Mouse (Mus musculus) G1E (cell line): ENCODE results near the gene Fam217b. TPM values are rescaled to one million over a fixed set of nuclear protein-coding genes. Genes with fewer than 3 reads are reported as not detected.

Source experiments
- ATAC-seq: 2 replicates; pipeline ENCODE4 v1.8.0; 2016; ENCODE audit warnings: mild to moderate bottlenecking; ENCODE audit not compliant: insufficient number of reproducible peaks, poor library complexity, low FRiP score, severe bottlenecking; ENCODE audit errors: extremely low read depth
- DNase-seq: peaks from one replicate; pipeline ENCODE4 v3.0.0; 2012; ENCODE audit warnings: low spot score
- H3K27me3 ChIP-seq: 2 replicates; pipeline ENCODE4 v1.6.1; 2012; ENCODE audit warnings: mild to moderate bottlenecking, low read length, inconsistent platforms; ENCODE audit not compliant: insufficient read depth
- H3K36me3 ChIP-seq: replicated peaks from 2 replicates; pipeline ENCODE3; 2012; ENCODE audit warnings: mild to moderate bottlenecking, inconsistent platforms
- H3K4me1 ChIP-seq: 2 replicates; pipeline ENCODE4 v1.6.1; 2012; ENCODE audit warnings: low read depth, low read length, inconsistent platforms, mixed read lengths; ENCODE audit not compliant: insufficient read depth
- H3K4me3 ChIP-seq: 2 replicates; pipeline ENCODE4 v1.5.1; 2012; ENCODE audit warnings: low read depth, mild to moderate bottlenecking, inconsistent platforms, low read length, moderate library complexity, mixed read lengths
- H3K9me3 ChIP-seq: replicated peaks from 2 replicates; pipeline ENCODE4 v1.6.1; 2012; ENCODE audit warnings: inconsistent platforms
- CTCF ChIP-seq: IDR thresholded peaks from 2 replicates; pipeline ENCODE4 v1.5.1; 2012; ENCODE audit warnings: low read depth, low read length, inconsistent platforms, mixed read lengths
- GATA1 ChIP-seq: IDR thresholded peaks from 2 replicates; pipeline ENCODE4 v1.6.1; 2012; ENCODE audit warnings: borderline replicate concordance, low read length, inconsistent platforms, mixed read lengths
- GATA2 ChIP-seq: IDR thresholded peaks from 2 replicates; pipeline ENCODE4 v1.6.1; 2012; ENCODE audit warnings: low read depth, low read length, inconsistent platforms, borderline replicate concordance
- POLR2AphosphoS5 ChIP-seq: IDR thresholded peaks from 2 replicates; pipeline ENCODE4 v1.6.1; 2012; ENCODE audit warnings: low read depth, low read length, inconsistent platforms; ENCODE audit not compliant: insufficient replicate concordance
- TAL1 ChIP-seq: conservative IDR thresholded peaks from 2 replicates; pipeline ENCODE4 v1.6.1; 2012; ENCODE audit warnings: low read depth, low read length, inconsistent platforms, mixed read lengths
- polyA plus RNA-seq: library from polyadenylated mRNA; stranded (reverse); fragments of >175 nt; gene quantifications from 2 replicates; pipeline ENCODE4 v1.2.3, GENCODE M21; 2012
- total RNA-seq, 2 experiments: library from RNA; stranded (forward) in 1 of 2; stranded (reverse) in 1 of 2; fragments of 200-1000 nt in 1 of 2; fragments of >200 nt in 1 of 2; fragmentation: Nextera tagmentation in 1 of 2; gene quantifications; 2 replicates each; pipeline ENCODE4 v1.2.3; 2014 to 2017

The Fam217b gene
- total RNA-seq (2014; fragmentation: Nextera tagmentation) (not detected in 2 replicates), total RNA-seq (2017) (0.05 and 0.06 TPM in 2 replicates), polyA plus RNA-seq (0.01 TPM in 1 of 2 replicates, not detected in the other)

DNA sequence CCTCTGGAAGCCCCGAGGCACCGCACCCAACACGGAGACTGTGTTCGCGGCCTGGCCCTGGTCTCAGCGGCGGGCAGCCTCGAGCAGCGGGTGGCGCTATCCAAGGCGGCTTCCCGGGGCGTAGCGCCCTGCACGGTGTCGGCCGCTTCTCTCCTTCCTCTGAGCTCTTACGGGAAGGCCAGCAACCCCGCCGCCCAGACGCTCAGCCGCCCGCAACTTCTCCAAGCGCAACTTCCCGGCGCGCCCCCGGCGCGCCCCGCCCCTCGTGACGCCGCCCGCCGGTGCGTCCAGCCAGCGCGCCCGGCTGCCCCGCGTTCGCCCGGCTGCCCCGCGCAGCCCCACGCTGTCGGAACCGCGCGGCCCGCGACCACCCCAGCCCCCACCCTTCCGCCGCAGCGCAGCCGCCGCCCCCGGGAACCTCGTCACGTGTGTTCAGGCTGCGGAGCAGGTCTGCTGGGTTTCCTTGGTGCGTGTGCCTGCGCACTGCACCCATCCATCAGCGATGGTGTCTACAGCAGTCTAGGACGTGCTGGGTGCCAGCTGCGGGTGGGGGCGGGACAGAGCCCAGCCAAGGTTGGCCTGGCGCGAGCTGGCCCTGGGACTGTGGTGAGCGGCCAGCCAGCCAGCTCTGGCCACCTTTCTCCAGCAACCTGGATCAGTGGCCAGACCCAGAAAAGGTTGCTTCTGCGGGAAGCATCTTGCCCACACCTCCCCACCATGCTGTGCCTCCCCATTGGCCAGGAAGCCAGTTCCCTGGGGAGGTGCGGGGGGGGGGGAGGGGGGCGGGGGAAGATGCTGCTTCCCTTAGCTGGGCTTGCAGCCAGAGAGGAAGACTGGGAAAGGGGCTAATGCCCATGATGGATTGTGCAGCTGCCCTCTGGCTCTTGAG, at the start of gene Fam217b, which contains the start of gene Ppp1r3d:
Gene Fam217b (plus strand): TSS at position 264 of the 889 bp plus-strand sequence.
Gene Ppp1r3d (minus strand): TSS at position 212 of the 889 bp plus-strand sequence.
- ATAC-seq, result no peak
- Histone ChIP-seq H3K36me3 (no peaks in the 10 kb centered on the region), H3K9me3 (peaks cover 82% of the 10 kb centered on the region), H3K27me3 (no peaks in the 10 kb centered on the region; the same call in 1 of the 2 replicates), H3K4me3 (peak within 1 kb of the TSS; percentile 39; the same call in 1 of the 2 replicates), H3K4me1 (no peaks in the 10 kb centered on the region)
- no peak for DNase-seq
- TF ChIP-seq GATA1 (no peak), TAL1 (no peak), GATA2 (no peak), POLR2AphosphoS5 (no peak), CTCF (no peak)

DNA sequence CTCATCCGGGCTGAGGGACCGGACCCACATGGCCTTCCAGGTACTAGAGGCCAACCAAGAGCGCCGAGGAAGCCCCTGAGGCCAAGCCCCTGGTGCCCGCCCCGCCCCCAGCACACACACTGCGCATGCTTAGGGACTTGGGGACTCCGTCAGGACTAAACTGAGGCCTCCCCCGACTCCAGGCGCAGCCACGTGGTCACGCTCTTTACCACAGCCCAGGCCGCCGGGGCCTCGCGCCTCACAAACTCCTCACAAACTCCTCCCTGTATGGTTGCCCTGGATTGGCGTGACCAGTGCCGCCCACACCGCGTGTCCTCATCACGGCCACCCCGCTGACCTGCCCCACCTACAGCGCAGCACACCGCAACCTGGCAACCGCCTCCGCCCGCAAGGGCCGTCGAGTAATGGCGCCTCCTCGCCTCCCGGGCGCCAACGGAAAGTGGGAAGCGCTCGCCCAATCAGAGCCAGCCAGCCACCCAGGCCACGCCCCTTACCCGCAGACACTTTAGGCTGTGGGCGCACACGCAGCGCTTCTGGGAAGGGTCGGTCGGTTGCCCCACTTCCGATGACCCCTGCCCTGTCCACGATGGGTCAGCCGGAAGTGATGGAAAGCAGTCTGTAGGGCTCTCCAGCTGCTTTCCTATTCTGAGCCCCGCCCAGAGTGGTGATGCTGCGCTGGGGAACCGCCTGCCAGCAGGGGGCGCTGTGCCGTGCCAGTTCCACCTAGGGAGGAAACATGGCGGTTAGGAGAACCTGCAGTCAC, 7.1 kb upstream of the Fam217b start, which contains the start of gene Sycp2:
Gene Sycp2 (minus strand): TSS at position 633 of the 763 bp plus-strand sequence.
- TF ChIP-seq CTCF (no peak), TAL1 (no peak)
- no peak for ATAC-seq
- DNase-seq, result no peak
- Histone ChIP-seq H3K36me3 (no peaks in the 10 kb centered on the region), H3K4me3 (peak within 1 kb of the TSS; percentile 27; the same call in 1 of the 2 replicates), H3K4me1 (no peaks in the 10 kb centered on the region), H3K9me3 (peaks cover 38% of the 10 kb centered on the region), H3K27me3 (no peaks in the 10 kb centered on the region)

DNA sequence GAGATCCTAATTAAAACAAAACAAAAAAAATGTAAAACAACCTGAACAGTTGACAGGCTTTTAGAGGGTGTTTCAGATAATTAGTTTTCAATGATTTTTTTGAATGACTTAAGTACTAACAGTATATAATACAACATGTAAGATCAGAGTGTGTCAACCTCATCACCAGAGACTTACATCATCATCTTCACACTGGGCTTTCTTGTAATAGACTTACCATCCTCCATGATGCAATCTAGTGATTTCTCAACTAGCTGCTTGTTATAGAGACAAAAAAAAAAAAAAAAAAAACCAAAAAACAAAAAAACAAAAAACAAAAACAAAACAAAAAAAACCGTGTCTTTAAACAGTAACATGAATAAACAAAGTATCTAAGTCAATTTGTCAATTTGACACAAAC, 5.3 kb upstream of the Fam217b start:
- H3K9me3 ChIP-seq, result peaks cover 55% of the 10 kb centered on the region
- H3K36me3 ChIP-seq, result no peaks in the 10 kb centered on the region
- H3K4me3 ChIP-seq, result no peak overlapping the region
- ATAC-seq (no peak), DNase-seq (no peak)
- TF ChIP-seq GATA1 (no peak), GATA2 (no peak), POLR2AphosphoS5 (no peak)
- no peaks in the 10 kb centered on the region for H3K4me1 ChIP-seq
- H3K27me3 ChIP-seq, result no peaks in the 10 kb centered on the region; the same call in 1 of the 2 replicates

DNA sequence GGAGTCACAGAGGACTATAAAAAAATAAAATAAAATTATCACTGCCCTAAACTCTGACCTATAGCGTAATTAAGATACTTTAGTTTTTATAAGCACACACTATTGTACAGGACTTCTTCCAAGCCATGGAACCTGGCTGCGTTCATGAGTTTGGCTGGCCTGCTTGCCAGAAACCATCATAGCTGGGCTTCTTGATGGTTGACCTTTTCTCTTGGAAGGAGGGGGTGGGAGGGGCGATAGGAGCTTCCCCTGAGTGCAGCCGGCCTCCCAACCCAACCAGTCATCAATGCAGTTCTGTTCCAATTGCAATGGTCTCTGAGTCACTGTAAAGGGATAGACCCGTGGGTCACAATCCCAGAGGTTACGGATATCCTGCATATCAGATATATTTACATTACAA, 4.0 kb upstream of the Fam217b start:
- ATAC-seq, result no peak
- Histone ChIP-seq H3K4me3 (no peak overlapping the region), H3K36me3 (no peaks in the 10 kb centered on the region), H3K9me3 (peaks cover 68% of the 10 kb centered on the region), H3K4me1 (no peaks in the 10 kb centered on the region), H3K27me3 (no peaks in the 10 kb centered on the region; the same call in 1 of the 2 replicates)
- no peak for DNase-seq
- TF ChIP-seq GATA2 (no peak), CTCF (no peak), TAL1 (no peak), GATA1 (no peak), POLR2AphosphoS5 (no peak)

DNA sequence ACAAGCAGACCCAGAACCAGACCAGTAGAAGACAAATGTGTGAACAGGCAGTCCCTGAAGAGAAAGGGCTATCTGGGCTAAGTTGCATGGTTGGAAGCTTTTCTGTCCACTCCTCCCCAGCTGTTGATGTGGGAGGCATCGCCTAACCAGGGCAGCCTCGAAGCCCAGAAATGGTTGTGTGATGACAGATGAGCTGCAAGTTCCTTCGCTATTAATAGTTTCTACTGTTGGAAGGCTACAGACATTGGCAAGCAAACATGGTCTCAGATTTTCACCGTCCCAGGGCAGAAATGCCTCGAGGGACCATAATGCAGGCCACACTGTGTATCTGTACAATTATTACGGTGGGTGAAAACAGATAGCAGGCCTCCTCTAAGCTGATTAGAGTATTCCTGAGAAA, 1.7 kb upstream of the Fam217b start:
- Histone ChIP-seq H3K4me3 (no peak overlapping the region), H3K36me3 (no peaks in the 10 kb centered on the region), H3K4me1 (no peaks in the 10 kb centered on the region), H3K27me3 (no peaks in the 10 kb centered on the region; the same call in 1 of the 2 replicates), H3K9me3 (peaks cover 76% of the 10 kb centered on the region)
- no peak for TF ChIP-seq POLR2AphosphoS5
- no peak for TF ChIP-seq GATA2
- no peak for ATAC-seq
- no peak for DNase-seq

DNA sequence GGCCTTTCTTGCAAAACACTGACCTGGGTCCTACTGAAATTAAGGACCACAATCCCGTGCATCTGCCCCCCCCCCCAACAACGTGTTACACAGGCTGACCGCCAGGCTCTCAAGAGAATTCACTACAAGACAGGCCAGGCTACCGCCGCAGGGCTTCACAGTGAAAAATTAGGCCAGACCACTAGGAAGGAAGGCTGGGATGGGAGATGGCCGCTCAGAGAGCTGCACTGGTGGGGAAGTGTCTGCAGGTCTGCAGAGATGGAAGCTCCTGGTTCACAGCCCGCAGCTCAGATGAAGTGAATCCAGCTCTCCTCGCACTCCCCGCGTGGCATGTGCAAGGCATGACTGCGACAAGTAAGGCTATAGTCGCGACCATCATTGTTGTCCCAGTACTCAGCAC, 1.2 kb upstream of the Fam217b start:
- no peak for DNase-seq
- TF ChIP-seq GATA1, result no peak
- no peak for TF ChIP-seq POLR2AphosphoS5
- TF ChIP-seq TAL1, result no peak
- no peak for TF ChIP-seq CTCF
- TF ChIP-seq GATA2, result no peak
- peak overlapping the region; percentile 39; the same call in 1 of the 2 replicates for H3K4me3 ChIP-seq
- no peaks in the 10 kb centered on the region for H3K36me3 ChIP-seq
- no peak for ATAC-seq
- H3K4me1 ChIP-seq, result no peaks in the 10 kb centered on the region
- no peaks in the 10 kb centered on the region; the same call in 1 of the 2 replicates for H3K27me3 ChIP-seq
- peaks cover 76% of the 10 kb centered on the region for H3K9me3 ChIP-seq
